Mouse (Mus musculus) adrenal gland, adult 2 months (tissue): Measurements from ENCODE around the gene E330009J07Rik. TPM values are rescaled to one million over a fixed set of nuclear protein-coding genes. Genes with fewer than 3 reads are reported as not detected.

Experiments used
- DNase-seq: peaks from one replicate; pipeline ENCODE4 v3.0.0; 2021
- long read RNA-seq: library from polyadenylated mRNA; stranded (forward); transcript quantifications from one replicate; pipeline ENCODE4 v2.0.0, GENCODE M21; 2021
- polyA plus RNA-seq: library from polyadenylated mRNA; depleted of rRNA; stranded (reverse); fragments of >200 nt; gene quantifications from 2 replicates; pipeline ENCODE4 v1.2.3, GENCODE M21; 2012; rRNA removed
- total RNA-seq, 2 experiments: library from RNA; stranded (reverse); gene quantifications; 2 replicates each; pipeline ENCODE4 v1.2.3; 2021

The E330009J07Rik gene
- total RNA-seq (10 to 100 TPM; 11.9 to 15.4 TPM), polyA plus RNA-seq (4.2 and 4.7 TPM in 2 replicates)
- long read RNA-seq, full-length matches to known transcripts, result 4 of 7 reads
- long read RNA-seq, partial matches to known transcripts, result 0 of 7 reads
- long read RNA-seq, other reads (novel, unspliced or antisense), result 3 of 7 reads

DNA sequence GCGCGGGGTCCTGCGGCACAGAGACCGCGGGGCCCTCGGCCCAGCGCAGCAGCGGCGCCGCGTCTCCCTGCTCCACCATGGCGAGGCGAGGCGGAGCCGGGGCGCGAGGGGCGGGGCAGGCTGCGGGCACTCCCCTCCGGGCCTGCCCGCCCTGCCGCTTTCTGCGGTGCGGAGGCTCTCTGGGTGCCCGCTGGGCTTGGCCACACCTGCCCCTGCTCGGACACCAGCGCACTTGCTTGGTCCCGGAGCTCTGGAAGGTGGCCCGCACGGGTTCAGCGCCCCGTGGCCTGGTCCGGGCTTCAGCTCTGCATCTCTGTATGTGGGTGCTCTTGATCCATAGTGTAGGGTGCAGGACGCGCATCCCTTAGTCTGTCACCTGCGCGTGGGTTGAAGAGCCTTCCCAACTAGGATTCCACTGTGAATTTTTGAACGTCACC, at the start of gene E330009J07Rik:
Gene E330009J07Rik (minus strand): TSS at position 89 of the 437 bp plus-strand sequence.
- peak; percentile 93 for DNase-seq

DNA sequence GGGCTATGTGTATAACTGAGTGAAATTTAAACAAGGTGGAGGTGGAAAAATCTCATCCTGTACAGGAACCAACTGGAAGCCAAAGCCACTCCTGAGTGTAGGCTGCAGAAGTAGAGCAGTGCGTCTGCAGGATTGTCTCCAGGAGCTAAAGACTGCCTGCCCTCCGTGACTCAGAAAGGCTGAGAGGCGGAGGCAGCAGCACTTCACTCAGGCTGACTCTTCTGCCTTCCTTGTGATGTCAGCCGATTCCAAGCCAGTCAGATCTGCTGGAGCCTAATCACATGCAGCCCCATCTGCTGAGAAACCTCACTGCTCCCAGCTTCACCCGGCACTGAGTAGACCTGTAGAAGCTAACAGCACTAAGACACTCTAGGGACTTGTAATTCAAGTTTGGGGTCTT, 46.4 kb upstream of the E330009J07Rik start:
- no peak for DNase-seq

GRCm38 (mm10) chr6:40479705-40480104, 43.8 kb upstream of the E330009J07Rik start:
- no peak for DNase-seq

- DNase-seq, result no peak
These were observed 40.2 kb upstream of the E330009J07Rik start for GRCm38 (mm10) chr6:40476132-40476531.

DNA sequence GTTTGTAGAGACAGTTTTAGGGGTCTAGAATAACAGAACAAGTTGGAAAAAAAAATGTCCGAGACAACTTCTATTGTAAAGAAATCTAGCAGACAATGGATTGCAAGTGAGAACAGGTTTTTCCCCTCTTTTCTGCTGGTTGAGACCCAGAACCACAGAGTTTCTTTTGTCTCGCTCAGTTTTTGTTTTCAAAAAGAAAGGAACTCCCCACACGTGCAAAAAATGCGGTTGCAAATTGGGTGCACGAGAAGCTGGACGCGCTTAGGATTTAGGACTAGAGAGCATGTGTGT, 35.7 kb upstream of the E330009J07Rik start:
- DNase-seq, result no peak

DNA sequence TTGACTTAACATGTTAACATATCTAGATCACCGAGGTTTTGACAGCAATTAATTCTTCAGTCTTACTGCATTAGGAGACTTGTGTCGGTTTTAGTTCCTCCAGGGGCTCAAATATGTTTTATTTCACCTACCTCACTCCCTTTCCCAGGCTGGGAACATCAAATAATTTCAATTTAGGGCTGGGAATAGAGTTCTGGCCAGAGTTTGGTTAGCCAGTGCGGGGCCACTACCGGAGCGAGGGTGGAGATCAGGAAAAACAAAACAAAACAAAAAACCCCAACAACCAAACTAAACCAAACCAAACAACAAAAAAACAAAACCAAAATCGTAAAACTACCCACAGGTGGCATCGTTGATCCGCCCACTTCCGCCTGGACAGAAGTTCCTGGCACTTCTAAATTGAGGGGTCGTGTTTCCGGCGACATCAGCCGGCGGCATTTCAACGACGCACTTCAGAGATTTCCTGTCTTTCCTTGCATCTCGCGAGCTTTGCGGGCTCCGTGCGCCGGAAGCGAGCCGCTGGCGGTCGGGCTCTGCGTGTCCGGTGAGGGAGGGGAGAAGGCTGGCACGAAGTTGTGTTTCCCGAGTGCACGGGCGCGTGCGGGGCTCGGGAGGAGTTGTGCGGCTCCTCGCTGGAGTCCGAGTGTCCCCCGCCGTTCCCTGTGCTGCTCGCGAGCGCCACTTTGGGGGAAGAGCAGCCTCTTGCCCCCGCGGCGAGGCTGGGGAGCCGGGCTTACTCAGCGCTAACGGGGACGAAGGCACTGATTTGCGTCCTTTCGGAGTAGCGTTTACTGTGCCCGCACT, 35.2 kb upstream of the E330009J07Rik start, which contains the start of gene Ssbp1:
Gene Ssbp1 (plus strand): TSS at position 437 of the 804 bp plus-strand sequence.
- DNase-seq, result peak; percentile 93

- DNase-seq, result no peak
These were observed 29.8 kb upstream of the E330009J07Rik start for GRCm38 (mm10) chr6:40465710-40466109.

- DNase-seq, result no peak
These were observed 18.6 kb upstream of the E330009J07Rik start for GRCm38 (mm10) chr6:40454436-40455041.

GRCm38 (mm10) chr6:40448626-40449025, 12.7 kb upstream of the E330009J07Rik start:
- no peak for DNase-seq

DNA sequence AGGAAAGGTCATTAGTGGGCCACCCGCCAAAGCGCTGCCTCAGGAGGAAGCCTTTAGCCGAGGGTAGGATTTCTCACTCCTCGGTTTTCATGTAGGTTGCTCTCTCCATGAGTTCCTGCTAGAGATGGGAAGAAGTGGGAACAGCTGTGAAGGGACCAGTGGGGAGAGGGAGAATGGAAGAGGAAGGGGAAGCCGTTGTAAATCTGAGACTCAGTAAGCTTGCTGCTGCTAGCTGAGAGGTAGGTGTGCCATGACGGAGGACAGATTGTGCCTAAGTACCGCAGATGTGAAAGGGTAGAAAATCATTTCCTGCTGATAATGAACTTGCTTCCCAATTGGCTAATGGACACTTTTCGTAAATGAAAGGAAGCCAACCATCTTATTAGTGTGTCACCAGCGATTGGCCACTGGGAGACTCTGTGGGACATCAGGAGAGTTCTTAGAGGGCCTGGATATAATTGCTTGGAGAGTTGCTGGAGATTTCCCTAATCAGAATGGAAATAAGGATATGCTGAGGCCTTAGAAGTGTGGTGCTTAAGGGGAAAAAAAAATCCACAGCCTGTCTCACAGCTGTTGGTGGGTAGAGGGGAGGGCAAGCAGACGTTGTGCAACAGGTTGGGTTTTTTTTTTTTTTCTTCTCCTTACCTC, 7.5 kb upstream of the E330009J07Rik start:
- DNase-seq, result no peak

- DNase-seq, result no peak
These were observed 5.8 kb upstream of the E330009J07Rik start for GRCm38 (mm10) chr6:40441755-40442154.

GRCm38 (mm10) chr6:40441276-40441675, 5.3 kb upstream of the E330009J07Rik start:
- no peak for DNase-seq

DNA sequence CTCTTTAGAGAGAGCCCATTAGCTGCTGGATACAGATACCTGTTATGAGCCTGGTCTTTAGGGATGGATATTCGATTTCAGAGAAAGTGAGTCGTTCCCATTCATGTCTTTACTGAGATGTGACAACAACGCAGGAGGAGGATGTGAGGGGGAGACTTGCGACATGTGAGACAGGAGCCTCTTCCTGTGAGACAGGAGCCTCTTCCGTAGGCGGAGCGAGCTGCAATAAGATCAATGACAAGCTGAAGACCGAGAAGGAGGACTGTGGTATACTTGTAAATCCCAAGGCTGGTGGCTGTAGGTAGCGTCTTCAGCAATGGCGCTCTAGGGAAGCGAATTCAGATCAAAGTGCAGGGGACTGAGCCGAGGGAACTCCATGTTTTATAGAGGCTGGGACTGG, 3.8 kb upstream of the E330009J07Rik start:
- no peak for DNase-seq

DNA sequence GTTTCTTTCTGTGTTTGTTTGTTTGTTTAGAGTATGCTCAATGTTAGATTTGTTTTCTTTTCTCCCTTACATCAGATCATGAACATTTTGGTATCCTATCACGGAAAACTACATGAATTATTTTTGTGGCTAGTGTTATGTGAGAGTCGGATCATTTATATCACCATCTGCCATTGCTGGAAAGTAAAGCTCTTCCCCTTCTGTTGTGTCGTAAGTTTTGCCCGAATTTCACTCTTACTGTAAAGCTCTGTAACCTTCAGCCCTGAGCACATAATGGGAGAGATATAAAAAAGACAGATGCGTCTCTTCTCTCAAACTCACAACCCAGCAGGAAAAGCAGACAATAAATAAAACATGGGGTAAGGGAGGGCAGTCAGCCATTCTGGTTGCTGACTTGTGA, 3.0 kb upstream of the E330009J07Rik start, which contains the start of gene Wee2:
Gene Wee2 (plus strand): TSS at position 153 of the 400 bp plus-strand sequence.
- DNase-seq, result no peak

- peak; percentile 72 for DNase-seq
These were observed 536 bp downstream of the E330009J07Rik start for GRCm38 (mm10) chr6:40435151-40436046.

DNA sequence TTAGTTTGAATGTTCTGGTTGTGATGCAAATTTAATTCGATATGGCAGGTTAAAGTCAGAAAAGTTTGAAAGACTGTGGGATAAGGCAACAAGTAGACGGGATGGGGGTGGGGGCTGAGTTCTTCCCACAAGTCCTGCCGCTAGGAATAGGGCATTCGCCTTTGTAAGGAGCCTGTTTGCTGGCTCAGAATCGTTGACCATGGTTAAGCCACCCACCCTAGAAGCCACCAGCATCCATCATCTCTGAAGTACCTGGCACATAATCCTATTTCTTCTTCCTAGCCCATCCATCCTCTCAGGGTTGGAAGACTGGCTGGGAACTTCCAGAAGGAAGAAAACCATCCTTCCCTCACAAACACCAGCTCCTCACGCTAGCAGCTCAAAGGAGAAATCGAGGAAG, 1.2 kb downstream of the E330009J07Rik start:
- DNase-seq, result no peak

DNA sequence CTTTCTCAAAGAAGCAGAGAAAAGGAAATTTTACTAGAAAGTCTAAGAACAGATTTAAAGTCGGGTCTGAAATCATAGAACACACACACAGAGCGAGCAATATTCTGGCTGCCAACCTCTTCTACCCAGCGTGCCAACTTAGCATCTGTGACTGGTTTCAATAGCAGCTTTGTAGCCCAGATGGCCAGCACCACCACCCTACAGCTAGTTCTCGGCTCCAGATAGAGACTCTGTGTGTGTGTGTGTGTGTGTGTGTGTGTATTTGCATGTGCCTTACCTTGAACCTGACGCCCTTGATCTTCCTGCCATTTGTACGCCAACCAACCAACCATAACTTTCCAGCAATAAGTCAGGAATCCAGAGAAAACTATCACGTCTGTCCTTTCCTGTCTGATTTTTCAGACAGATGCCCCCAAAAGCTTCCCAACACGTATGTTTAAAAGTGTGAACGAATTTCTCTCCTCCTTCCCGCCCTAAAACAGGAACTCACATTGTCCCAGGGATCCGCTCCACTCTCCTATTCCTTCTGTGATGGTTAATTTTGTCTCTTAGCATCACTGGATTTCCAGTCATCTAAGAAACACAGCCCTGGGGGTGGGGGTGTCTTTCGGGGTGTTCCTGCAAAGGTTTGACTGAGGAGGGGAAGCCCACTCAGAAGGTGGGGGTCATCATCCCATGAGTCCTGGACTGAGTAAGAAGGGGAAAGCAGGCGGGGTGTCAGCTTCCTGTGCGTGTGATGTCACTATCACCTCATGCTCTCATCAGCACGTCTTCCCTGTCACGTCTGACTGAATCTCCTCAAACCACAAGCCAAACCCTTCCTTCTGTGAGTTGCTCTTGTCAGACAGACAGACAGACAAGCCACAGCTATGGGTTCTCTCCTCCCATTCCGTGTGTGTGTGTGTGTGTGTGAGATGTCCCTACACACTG, 3.3 kb downstream of the E330009J07Rik start:
- DNase-seq, result no peak

DNA sequence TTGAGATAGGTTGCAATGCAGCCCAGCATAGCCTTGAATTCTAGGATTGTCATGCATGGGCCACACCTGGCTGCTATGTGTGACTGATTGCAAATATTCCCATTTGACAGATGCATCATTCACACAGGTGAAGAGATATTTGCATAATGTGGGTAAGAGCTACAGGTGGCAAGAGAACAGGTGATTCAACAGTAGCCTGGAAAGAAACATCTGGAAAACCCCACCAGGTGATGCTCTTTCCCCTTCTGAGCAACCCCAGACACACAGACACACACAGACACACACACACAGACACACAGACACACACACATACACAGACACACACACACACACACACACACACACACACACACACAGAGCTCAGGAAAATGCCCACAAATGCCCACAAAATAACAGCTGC, 4.1 kb downstream of the E330009J07Rik start:
- DNase-seq, result no peak

DNA sequence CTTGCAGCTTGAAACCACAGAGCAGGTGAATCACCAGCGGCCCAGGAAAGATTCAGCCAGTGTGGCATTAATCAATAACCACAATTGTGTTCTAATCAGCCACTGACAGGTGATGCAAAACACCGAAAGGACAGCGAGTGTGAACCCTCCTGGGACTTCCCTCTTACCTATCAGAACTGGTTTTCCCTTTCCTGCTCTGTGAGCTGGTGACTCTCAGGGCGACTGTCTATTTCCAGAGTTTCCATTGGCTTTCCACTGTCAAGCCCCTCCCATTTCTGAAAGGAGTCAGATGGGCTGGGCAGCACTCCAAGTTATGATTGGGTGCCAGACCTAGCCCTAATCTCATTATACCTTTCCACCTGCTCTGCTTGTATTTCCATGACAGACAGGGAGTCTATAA, 4.6 kb downstream of the E330009J07Rik start:
- peak; percentile 21 for DNase-seq

- no peak for DNase-seq
These were observed 5.1 kb downstream of the E330009J07Rik start for GRCm38 (mm10) chr6:40430878-40431277.
